Mouse (Mus musculus) cerebellum, adult 2 months (tissue): ENCODE measurements at regions not wholly inside any gene's neighbourhood (a gene's known extent, or its start where the extent isn't known, plus 50 kb on each side); places are given as distances from the start of the nearest gene placed in this dataset.

ENCODE experiments used
- CTCF ChIP-seq: fragments of 200-500 bp; IDR thresholded peaks from 2 replicates; pipeline ENCODE4 v1.5.1; 2011; ENCODE audit warnings: low read depth, mild to moderate bottlenecking, control low read depth, low read length, moderate library complexity, borderline replicate concordance; ENCODE audit not compliant: insufficient read depth
- POLR2A ChIP-seq: fragments of 200-500 bp; IDR thresholded peaks from 2 replicates; pipeline ENCODE4 v1.6.1; 2011; ENCODE audit warnings: low read length, control low read depth, borderline replicate concordance; ENCODE audit not compliant: insufficient read depth

DNA sequence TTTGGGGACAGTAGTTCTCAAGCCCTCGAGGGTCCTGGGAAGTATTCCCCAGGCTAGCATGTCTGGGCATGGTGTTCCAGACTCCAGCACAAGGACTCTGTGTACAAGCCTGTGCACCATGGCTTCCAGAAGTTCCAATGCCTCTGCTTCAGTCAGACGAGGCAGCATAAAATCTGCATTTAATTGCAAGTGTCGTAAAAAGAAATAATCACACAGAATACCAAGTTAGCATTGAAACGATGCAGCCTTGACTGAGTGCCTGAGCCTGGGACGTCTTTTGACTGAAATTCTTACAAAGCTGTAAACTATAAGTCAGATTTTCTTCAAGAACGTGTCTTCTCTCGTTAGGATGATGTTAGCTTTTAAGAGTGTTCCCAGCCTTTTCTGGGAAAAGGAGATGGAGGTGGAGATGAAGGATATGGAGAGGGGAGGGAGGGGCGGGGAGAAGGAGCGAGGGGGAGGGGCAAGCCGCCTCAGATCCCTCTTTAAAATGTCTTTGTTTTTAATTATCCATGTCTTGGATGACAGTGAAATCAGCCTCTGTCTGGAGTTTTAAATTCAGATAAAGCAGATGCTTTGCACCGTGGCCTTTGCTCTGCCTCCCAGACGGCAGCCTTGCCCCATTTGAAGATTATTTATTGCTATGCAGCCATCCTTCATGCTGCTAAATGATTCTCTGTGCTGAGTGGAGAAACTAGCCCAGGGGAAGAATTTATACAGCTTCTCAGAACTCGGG is 154.3 kb downstream of the Cdc5l start:
- no peak for TF ChIP-seq POLR2A
- TF ChIP-seq CTCF, result no peak
